Mouse (Mus musculus) 3T3-L1 (cell line): ENCODE measurements around the gene Pus3.

Experiments used
- DNase-seq: peaks from one replicate; pipeline ENCODE4 v3.0.0-alpha.2; 2015; ENCODE audit warnings: low read depth, low spot score

Pus3 gene

GRCm38 (mm10) chr9:35558257-35559008, at the start of gene Pus3, which contains the start of gene Ddx25:
Pus3 (plus strand) TSS chr9:35558595.
Ddx25 (minus strand) TSS chr9:35558528.
- DNase-seq: no peak

GRCm38 (mm10) chr9:35513900-35514299, 44.5 kb upstream of the Pus3 start:
- no peak for DNase-seq

- no peak for DNase-seq
Measured at GRCm38 (mm10) chr9:35516182-35516581, 42.2 kb upstream of the Pus3 start.

GRCm38 (mm10) chr9:35516711-35517110, 41.7 kb upstream of the Pus3 start:
- DNase-seq: no peak

GRCm38 (mm10) chr9:35518169-35518568, 40.2 kb upstream of the Pus3 start, which contains the start of gene Gm1113:
Gm1113 (minus strand) TSS chr9:35518269.
- no peak for DNase-seq

- DNase-seq: no peak
Measured at GRCm38 (mm10) chr9:35520631-35521348, 37.6 kb upstream of the Pus3 start.

- no peak for DNase-seq
Measured at GRCm38 (mm10) chr9:35522241-35522640, 36.2 kb upstream of the Pus3 start.

GRCm38 (mm10) chr9:35522821-35523515, 35.4 kb upstream of the Pus3 start:
- DNase-seq: no peak

- DNase-seq: peak; percentile 58
Measured at GRCm38 (mm10) chr9:35523541-35523940, 34.9 kb upstream of the Pus3 start.

GRCm38 (mm10) chr9:35523941-35524411, 34.4 kb upstream of the Pus3 start:
- peak; percentile 79 for DNase-seq

GRCm38 (mm10) chr9:35529141-35529540, 29.3 kb upstream of the Pus3 start:
- no peak for DNase-seq

- peak; percentile 51 for DNase-seq
Measured at GRCm38 (mm10) chr9:35529796-35530195, 28.6 kb upstream of the Pus3 start.

- no peak for DNase-seq
Measured at GRCm38 (mm10) chr9:35533266-35533665, 25.1 kb upstream of the Pus3 start.

- DNase-seq: peak; percentile 83
Measured at GRCm38 (mm10) chr9:35535110-35535509, 23.3 kb upstream of the Pus3 start.

GRCm38 (mm10) chr9:35535876-35536275, 22.5 kb upstream of the Pus3 start:
- DNase-seq: no peak

GRCm38 (mm10) chr9:35539001-35539750, 19.2 kb upstream of the Pus3 start:
- DNase-seq: no peak

GRCm38 (mm10) chr9:35541024-35541423, 17.4 kb upstream of the Pus3 start:
- DNase-seq: no peak

GRCm38 (mm10) chr9:35541488-35541887, 16.9 kb upstream of the Pus3 start:
- peak; percentile 90 for DNase-seq

GRCm38 (mm10) chr9:35541941-35542340, 16.5 kb upstream of the Pus3 start:
- no peak for DNase-seq

- no peak for DNase-seq
Measured at GRCm38 (mm10) chr9:35543099-35543860, 15.1 kb upstream of the Pus3 start.

GRCm38 (mm10) chr9:35544666-35545065, 13.7 kb upstream of the Pus3 start:
- DNase-seq: no peak
